Mouse (Mus musculus) lung, embryonic 14.5 days (tissue): Measurements from ENCODE around the gene Lama2. TPM values are rescaled to one million over a fixed set of nuclear protein-coding genes. Genes with fewer than 3 reads are reported as not detected.
"Not testable (repeated sequence)": the region's sequence is repeated elsewhere in the genome, so short reads cannot be mapped to it uniquely, and the experiment has no call there.

Experiments
- ATAC-seq: fragments of 200-750 bp; cut with Nextera tagmentation; 2 replicates; pipeline ENCODE4 v1.8.0; 2017; ENCODE audit warnings: mild to moderate bottlenecking, moderate TSS enrichment, moderate library complexity; ENCODE audit not compliant: insufficient read depth
- DNase-seq: peaks from one replicate; pipeline ENCODE4 v3.0.0-alpha.2; 2015
- H3K27ac ChIP-seq: fragments of 300-500 bp; sonication (generic); 2 replicates; pipeline ENCODE4 v1.5.1; 2014; ENCODE audit warnings: low read depth, mild to moderate bottlenecking, moderate library complexity
- H3K27me3 ChIP-seq: fragments of 300-500 bp; sonication (generic); 2 replicates; pipeline ENCODE4 v1.6.1; 2014; ENCODE audit warnings: low read length, control low read depth; ENCODE audit not compliant: insufficient read depth
- H3K36me3 ChIP-seq: fragments of 300-500 bp; sonication (generic); 2 replicates; pipeline ENCODE4 v1.6.1; 2014; ENCODE audit warnings: control low read depth; ENCODE audit not compliant: insufficient read depth
- H3K4me1 ChIP-seq: fragments of 300-500 bp; sonication (generic); 2 replicates; pipeline ENCODE4 v1.6.1; 2014; ENCODE audit warnings: antibody characterized with exemption, control low read depth; ENCODE audit not compliant: insufficient read depth
- H3K4me2 ChIP-seq: fragments of 300-500 bp; sonication (generic); 2 replicates; pipeline ENCODE4 v1.6.1; 2014; ENCODE audit warnings: mild to moderate bottlenecking
- H3K4me3 ChIP-seq: fragments of 300-500 bp; sonication (generic); 2 replicates; pipeline ENCODE4 v1.5.1; 2014; ENCODE audit warnings: low read depth, low read length
- H3K9ac ChIP-seq: fragments of 300-500 bp; sonication (generic); 2 replicates; pipeline ENCODE4 v1.6.1; 2014
- H3K9me3 ChIP-seq: fragments of 300-500 bp; sonication (generic); 2 replicates; pipeline ENCODE4 v1.6.1; 2016; ENCODE audit warnings: low read depth, low read length, control low read depth
- CTCF ChIP-seq: IDR thresholded peaks from 2 replicates; pipeline ENCODE4 v1.5.1; 2016; ENCODE audit warnings: antibody characterized with exemption, low read depth
- WGBS: fragments of 180-500 bp; shearing (Covaris S2); extraction: QIAGEN DNeasy Blood & Tissue Kit; methylation state at CpG from one replicate; pipeline ENCODE4 v1.1.7; 2014; 5-methylcytosine and 5-hydroxymethylcytosine counted together
- polyA plus RNA-seq: library from polyadenylated mRNA; unstranded; fragments of >200 nt; fragmentation: Nextera tagmentation; extraction: Ambion mirVana; gene quantifications from 2 replicates; pipeline ENCODE4 v1.2.1, GENCODE M21; 2014

The Lama2 gene
- polyA plus RNA-seq, 1 experiment from 2014 or later, result 15.9 TPM

DNA sequence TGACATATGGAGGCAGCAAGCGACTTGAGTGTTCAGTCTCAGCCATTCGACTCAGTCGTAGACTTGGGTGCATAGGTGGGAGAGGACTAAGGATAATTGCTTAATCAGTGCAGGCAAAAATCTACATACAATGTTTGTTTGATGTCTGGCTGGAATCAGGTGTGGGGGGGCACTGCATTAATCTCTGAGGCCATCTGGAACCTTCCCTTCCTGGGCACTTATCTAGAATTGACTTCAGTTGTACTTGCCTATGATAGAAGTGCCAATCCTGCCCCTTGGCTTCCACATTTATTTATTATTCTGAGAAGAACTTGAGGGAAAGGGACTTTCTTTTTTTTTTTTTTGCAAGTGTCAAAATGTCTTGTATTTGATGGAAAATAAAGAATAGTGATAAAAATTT is 644.2 kb downstream of the Lama2 start:
- no peaks in the 10 kb centered on the region for H3K4me1 ChIP-seq
- 72% methylated on average over 3 of the region's 3 CpGs for WGBS
- H3K36me3 ChIP-seq, result no peaks in the 10 kb centered on the region
- no peak overlapping the region for H3K4me3 ChIP-seq
- no peak for TF ChIP-seq CTCF
- DNase-seq (no peak), ATAC-seq (no peak)
- no peak overlapping the region for H3K9ac ChIP-seq
- H3K27me3 ChIP-seq, result no peaks in the 10 kb centered on the region
- H3K27ac ChIP-seq, result no peak overlapping the region
- H3K4me2 ChIP-seq, result no peak overlapping the region
- no peaks in the 10 kb centered on the region for H3K9me3 ChIP-seq

DNA sequence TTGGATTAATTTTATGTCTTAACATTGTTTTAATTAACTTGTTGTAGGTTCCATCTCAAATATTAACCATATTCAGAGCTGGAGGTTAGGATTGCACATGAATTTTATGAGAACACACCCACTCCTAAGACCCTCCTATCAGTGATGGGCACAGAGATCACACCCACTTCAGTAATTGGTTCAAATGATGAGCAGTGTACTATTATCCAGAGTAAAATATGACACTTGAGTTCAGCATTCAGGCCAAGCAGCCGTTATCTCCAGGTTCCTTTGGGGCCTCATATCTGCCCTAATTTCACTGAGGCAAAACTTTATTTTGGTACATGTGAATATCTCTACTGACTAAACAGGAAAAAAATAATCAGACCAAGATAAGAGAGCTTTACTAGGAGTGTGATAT is 645.3 kb downstream of the Lama2 start:
- Histone ChIP-seq H3K27ac (no peak overlapping the region), H3K9me3 (no peaks in the 10 kb centered on the region), H3K4me2 (no peak overlapping the region), H3K4me3 (no peak overlapping the region), H3K9ac (no peak overlapping the region), H3K27me3 (no peaks in the 10 kb centered on the region), H3K36me3 (no peaks in the 10 kb centered on the region), H3K4me1 (no peaks in the 10 kb centered on the region)
- 61% methylated on average over 1 of the region's 1 CpGs for WGBS
- ATAC-seq (no peak), DNase-seq (no peak)
- TF ChIP-seq CTCF, result no peak

DNA sequence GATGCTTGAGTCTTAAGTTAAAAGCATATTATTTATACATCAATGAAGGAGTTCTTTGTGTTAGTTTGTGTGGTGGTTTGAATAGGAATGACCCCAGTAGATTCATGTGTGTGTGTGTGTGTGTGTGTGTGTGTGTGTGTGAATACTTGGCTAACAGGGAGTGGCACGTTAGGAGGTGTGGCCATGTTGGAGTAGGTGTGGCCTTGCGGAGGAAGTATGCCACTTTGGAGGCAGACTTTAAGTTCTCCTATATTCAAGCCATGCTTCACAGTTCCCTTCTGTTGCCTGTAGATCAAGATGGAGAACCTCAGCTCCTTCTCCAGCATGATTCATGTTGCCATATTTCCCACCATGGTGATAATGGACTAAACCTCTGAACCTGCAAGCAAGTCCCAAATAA is 646.0 kb downstream of the Lama2 start:
- no peaks in the 10 kb centered on the region for H3K9me3 ChIP-seq
- H3K27ac ChIP-seq, result no peak overlapping the region
- no peaks in the 10 kb centered on the region for H3K4me1 ChIP-seq
- 89% methylated on average over 2 of the region's 2 CpGs for WGBS
- no peaks in the 10 kb centered on the region for H3K36me3 ChIP-seq
- H3K4me3 ChIP-seq, result no peak overlapping the region
- no peak overlapping the region for H3K9ac ChIP-seq
- no peak for TF ChIP-seq CTCF
- no peak for ATAC-seq
- H3K27me3 ChIP-seq, result no peaks in the 10 kb centered on the region
- no peak for DNase-seq
- H3K4me2 ChIP-seq, result no peak overlapping the region

DNA sequence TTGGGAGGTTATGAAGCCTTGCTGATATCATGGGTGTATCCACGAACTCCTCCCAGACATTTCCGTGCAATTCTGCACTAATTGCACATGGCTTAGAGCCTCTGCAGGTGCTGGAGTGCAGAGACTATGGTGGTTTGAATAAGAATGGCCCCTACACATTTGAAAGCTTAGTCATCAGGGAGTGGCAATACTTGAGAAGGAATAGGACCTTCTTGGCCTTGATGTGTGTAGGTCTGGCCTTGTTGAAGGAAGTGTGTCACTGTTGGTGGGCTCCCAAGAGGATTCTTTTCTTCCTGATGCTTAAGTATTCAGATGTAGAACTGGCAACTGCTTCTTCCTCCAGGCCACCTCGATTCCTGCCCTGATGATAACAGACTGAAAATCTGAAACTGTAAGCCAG is 661.0 kb downstream of the Lama2 start:
- Histone ChIP-seq H3K36me3 (no peaks in the 10 kb centered on the region), H3K4me1 (no peaks in the 10 kb centered on the region), H3K27me3 (no peaks in the 10 kb centered on the region), H3K9ac (no peak overlapping the region), H3K27ac (no peak overlapping the region), H3K4me2 (no peak overlapping the region), H3K4me3 (no peak overlapping the region), H3K9me3 (no peaks in the 10 kb centered on the region)
- WGBS, result 84% methylated on average over 3 of the region's 3 CpGs
- ATAC-seq, result no peak
- no peak for TF ChIP-seq CTCF
- DNase-seq, result no peak

DNA sequence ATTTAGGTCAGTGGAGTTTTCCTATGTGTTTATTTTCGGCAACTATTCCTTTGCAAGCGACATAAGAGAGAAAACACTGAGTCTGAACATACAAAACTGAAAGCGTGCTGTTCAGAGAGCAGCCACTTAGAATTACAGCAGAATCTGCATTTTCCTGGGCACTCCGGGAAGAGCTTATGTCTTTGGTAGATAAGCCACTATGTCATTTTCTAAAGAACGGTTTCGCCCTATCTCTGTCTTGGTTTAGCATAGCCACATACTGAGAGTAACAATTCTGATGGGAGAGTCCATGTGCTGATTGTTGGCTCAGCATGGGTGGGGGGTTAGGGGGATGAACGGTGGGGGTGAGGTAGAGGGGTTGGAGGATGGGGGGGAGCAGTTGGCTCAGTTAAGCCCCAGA is 669.1 kb downstream of the Lama2 start:
- Histone ChIP-seq H3K4me1 (no peaks in the 10 kb centered on the region), H3K4me2 (no peak overlapping the region), H3K4me3 (no peak overlapping the region), H3K36me3 (no peaks in the 10 kb centered on the region), H3K27ac (no peak overlapping the region), H3K27me3 (no peaks in the 10 kb centered on the region), H3K9me3 (no peaks in the 10 kb centered on the region), H3K9ac (no peak overlapping the region)
- TF ChIP-seq CTCF, result no peak
- 66% methylated on average over 7 of the region's 7 CpGs for WGBS
- no peak for ATAC-seq
- no peak for DNase-seq

DNA sequence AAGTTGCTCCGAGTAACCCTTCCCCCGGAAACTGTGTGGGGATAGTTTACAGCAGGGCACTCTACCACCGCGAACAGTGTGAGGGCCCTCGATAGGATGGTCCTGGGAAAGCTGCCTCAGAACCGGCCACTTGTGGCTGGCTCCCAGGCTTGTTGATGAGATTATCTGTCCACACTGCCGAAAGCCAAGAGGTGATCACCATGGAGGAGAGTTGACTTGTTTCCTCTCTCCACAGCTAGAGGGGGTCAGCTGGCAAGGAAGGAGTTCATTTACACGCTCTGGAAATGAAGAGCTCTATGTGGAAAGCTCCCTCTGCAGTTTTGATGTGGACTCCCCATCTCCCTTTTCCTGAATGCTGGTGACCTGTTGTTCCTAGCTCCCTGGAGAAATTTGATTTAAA is 669.9 kb downstream of the Lama2 start:
- Histone ChIP-seq H3K4me2 (no peak overlapping the region), H3K9me3 (no peaks in the 10 kb centered on the region), H3K4me1 (no peaks in the 10 kb centered on the region), H3K27me3 (no peaks in the 10 kb centered on the region), H3K4me3 (no peak overlapping the region), H3K36me3 (no peaks in the 10 kb centered on the region), H3K9ac (no peak overlapping the region), H3K27ac (no peak overlapping the region)
- ATAC-seq (no peak), DNase-seq (no peak)
- 63% methylated on average over 8 of the region's 8 CpGs for whole genome bisulfite sequencing
- no peak; the same call in 1 of the 2 replicates for TF ChIP-seq CTCF

DNA sequence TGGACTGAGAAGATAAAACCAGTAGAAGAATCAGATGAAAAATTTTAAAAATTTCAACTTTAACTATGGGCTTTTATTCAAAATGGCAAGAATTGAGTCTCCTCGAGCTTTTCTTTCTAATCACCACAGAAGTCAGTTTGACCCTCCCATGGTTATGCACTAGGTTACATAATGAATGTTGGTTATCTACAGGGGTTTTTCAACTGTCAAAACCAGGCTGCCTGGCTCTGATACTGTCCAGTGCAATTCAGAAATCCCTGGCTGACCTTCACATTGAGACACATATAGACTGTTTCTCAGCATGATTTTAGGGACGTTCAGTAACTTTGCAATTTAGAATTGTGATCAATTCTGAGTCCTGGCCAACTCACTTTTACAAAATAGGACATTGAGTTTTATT is 671.2 kb downstream of the Lama2 start:
- WGBS, result 63% methylated on average over 2 of the region's 2 CpGs
- no peak overlapping the region for H3K4me3 ChIP-seq
- no peak overlapping the region for H3K9ac ChIP-seq
- ATAC-seq (no peak), DNase-seq (no peak)
- H3K4me2 ChIP-seq, result no peak overlapping the region
- no peak overlapping the region for H3K27ac ChIP-seq
- no peak for TF ChIP-seq CTCF
- no peaks in the 10 kb centered on the region for H3K36me3 ChIP-seq
- no peaks in the 10 kb centered on the region for H3K4me1 ChIP-seq
- H3K27me3 ChIP-seq, result no peaks in the 10 kb centered on the region
- no peaks in the 10 kb centered on the region for H3K9me3 ChIP-seq

DNA sequence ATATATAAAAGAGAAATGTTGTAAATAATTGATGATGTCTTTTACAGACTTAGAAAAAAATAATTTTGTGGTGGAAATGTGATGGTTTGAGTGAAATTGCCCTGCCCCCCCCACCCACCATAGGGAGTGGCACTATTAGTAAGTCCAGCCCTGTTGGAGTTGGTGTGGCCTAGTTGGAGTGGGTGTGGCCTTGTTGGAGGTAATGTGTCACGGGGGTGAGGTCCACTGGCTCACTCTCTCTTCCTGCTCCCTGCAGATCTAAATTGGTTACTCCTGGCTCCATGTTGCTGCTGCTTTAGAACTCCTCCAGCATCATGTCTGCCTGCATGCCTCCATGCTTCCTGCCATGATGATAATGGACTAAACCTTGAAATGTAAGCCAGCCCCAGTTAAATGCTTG is 680.0 kb downstream of the Lama2 start:
- H3K9me3 ChIP-seq, result no peaks in the 10 kb centered on the region
- H3K4me3 ChIP-seq, result no peak overlapping the region
- DNase-seq (no peak), ATAC-seq (no peak)
- H3K9ac ChIP-seq, result no peak overlapping the region
- 56% methylated on average over 1 of the region's 1 CpGs for WGBS
- TF ChIP-seq CTCF, result no peak
- H3K27me3 ChIP-seq, result no peaks in the 10 kb centered on the region
- no peaks in the 10 kb centered on the region for H3K4me1 ChIP-seq
- H3K4me2 ChIP-seq, result no peak overlapping the region
- no peak overlapping the region for H3K27ac ChIP-seq
- H3K36me3 ChIP-seq, result no peaks in the 10 kb centered on the region

DNA sequence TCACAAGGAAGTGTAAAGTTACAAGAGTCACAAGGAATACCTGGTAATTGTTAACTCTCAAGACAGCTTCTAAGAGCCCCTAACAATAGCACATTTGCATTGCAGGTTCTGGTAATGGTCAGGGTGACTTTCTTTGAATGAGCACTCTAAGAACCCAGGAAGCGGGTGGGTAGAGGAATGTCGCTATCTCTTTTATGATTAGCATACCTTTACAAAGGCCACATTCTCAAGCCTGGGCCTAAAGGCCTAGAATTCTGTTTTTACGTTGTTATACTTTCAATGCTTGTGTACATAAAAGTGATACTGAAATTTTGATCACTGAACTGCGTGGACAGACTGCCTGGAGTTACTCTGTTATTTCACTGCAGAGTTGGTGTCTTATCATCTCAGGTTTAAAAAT is 681.1 kb downstream of the Lama2 start:
- WGBS, result 77% methylated on average over 4 of the region's 4 CpGs
- not testable (repeated sequence) for ATAC-seq, H3K36me3 ChIP-seq, H3K9ac ChIP-seq, H3K27me3 ChIP-seq, H3K4me3 ChIP-seq, H3K4me1 ChIP-seq, H3K27ac ChIP-seq, H3K4me2 ChIP-seq, H3K9me3 ChIP-seq, DNase-seq

DNA sequence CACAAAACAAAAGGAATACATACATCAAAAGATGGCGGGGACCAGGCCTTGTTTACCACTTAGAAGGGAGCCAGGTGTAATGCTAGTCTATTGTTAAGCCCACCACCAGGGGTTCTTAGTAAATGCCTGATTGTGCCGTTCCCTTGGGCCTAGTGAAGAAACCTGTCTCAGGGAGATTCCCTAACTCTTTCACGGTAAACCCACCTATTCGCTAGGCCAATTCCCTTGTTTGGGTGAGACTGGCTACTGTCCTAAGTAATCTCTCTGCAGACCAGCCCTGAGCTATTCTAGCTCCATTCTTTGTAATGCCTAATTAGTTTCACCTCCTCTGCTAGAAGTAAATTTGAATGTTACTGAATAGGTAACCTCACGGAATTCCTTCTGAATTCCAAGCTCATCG is 683.5 kb downstream of the Lama2 start:
- DNase-seq, H3K4me1 ChIP-seq, H3K9ac ChIP-seq, H3K4me3 ChIP-seq, H3K4me2 ChIP-seq, H3K9me3 ChIP-seq, H3K36me3 ChIP-seq, H3K27me3 ChIP-seq, H3K27ac ChIP-seq, ATAC-seq: not testable (repeated sequence)
- 90% methylated on average over 6 of the region's 6 CpGs for WGBS
